Mouse (Mus musculus) hindbrain, embryonic 10.5 days (tissue): ENCODE data around the gene Trim28. TPM values are rescaled to one million over a fixed set of nuclear protein-coding genes. Genes with fewer than 3 reads are reported as not detected.
"Not testable (repeated sequence)": the region's sequence is repeated elsewhere in the genome, so short reads cannot be mapped to it uniquely, and the experiment has no call there.

Experiments
- DNase-seq: peaks from one replicate; pipeline ENCODE4 v3.0.0-alpha.2; 2017; ENCODE audit warnings: low spot score
- H3K27ac ChIP-seq: fragments of 300-500 bp; sonication (generic); 2 replicates; pipeline ENCODE4 v1.5.1; 2016; ENCODE audit warnings: mild to moderate bottlenecking, moderate library complexity
- H3K27me3 ChIP-seq: fragments of 300-500 bp; sonication (generic); 2 replicates; pipeline ENCODE4 v1.6.1; 2016; ENCODE audit warnings: mild to moderate bottlenecking; ENCODE audit not compliant: poor library complexity, insufficient read depth, severe bottlenecking
- H3K36me3 ChIP-seq: fragments of 300-500 bp; sonication (generic); 2 replicates; pipeline ENCODE4 v1.6.1; 2016; ENCODE audit warnings: mild to moderate bottlenecking, moderate library complexity
- H3K4me1 ChIP-seq: fragments of 300-500 bp; sonication (generic); replicated peaks from 2 replicates; pipeline ENCODE4 v1.6.1; 2016; ENCODE audit warnings: mild to moderate bottlenecking
- H3K4me3 ChIP-seq: fragments of 300-500 bp; sonication (generic); 2 replicates; pipeline ENCODE4 v1.5.1; 2016; ENCODE audit warnings: mild to moderate bottlenecking, moderate library complexity
- H3K9me3 ChIP-seq: fragments of 300-500 bp; sonication (generic); 2 replicates; pipeline ENCODE4 v1.6.1; 2016; ENCODE audit warnings: mild to moderate bottlenecking, moderate library complexity
- WGBS: fragments of 180-500 bp; shearing (Covaris S2); methylation state at CpG from one replicate; pipeline ENCODE4 v1.1.7; 2016; 5-methylcytosine and 5-hydroxymethylcytosine counted together
- polyA plus RNA-seq: library from polyadenylated mRNA; unstranded; fragments of >200 nt; fragmentation: Nextera tagmentation; extraction: Ambion mirVana; gene quantifications from 2 replicates; pipeline ENCODE4 v1.2.1, GENCODE M21; 2016

Gene Trim28
- polyA plus RNA-seq, 1 experiment from 2014 or later = 373 TPM

DNA sequence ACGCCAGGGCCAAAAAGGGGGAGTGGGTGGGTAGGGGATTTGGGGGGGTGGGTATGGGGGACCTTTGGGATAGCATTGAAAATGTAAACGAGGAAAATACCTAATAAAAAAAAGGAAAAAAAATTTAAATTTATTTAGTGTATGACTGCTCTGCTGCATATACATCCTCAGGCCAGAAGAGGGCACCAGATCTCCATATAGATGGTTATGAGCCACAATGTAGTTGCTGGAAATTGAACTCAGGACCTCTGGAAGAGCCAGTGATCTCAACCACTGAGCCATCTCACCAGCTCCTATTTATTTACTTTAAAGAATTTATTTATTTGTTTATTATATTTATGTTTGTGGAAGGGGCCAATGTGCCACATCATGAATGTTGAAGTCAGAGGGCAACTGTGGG, 64.5 kb downstream of the Trim28 start:
- H3K27me3 ChIP-seq, H3K4me1 ChIP-seq, H3K36me3 ChIP-seq, H3K4me3 ChIP-seq, H3K27ac ChIP-seq, DNase-seq: not testable (repeated sequence)
- 59% methylated on average over 2 of the region's 2 CpGs for WGBS
- peaks cover 14% of the 10 kb centered on the region; the same call in 1 of the 2 replicates for H3K9me3 ChIP-seq

- H3K27me3 ChIP-seq = no peaks in the 10 kb centered on the region
- H3K4me1 ChIP-seq = no peaks in the 10 kb centered on the region
- 54% methylated on average over 5 of the region's 5 CpGs for WGBS
These were observed 73.4 kb downstream of the Trim28 start for GRCm38 (mm10) chr7:13072293-13072692.

More at GRCm38 (mm10) chr7:13072293-13072692, 73.4 kb downstream of the Trim28 start:
- Histone ChIP-seq H3K36me3 (no peaks in the 10 kb centered on the region), H3K4me3 (no peak overlapping the region), H3K27ac (no peak overlapping the region), H3K9me3 (no peaks in the 10 kb centered on the region)
- no peak for DNase-seq

Other genes starting within 250 kb of the Trim28 start
- 10.8 and 12.0 TPM in 2 replicates for gene Zscan18, start 195.5 kb upstream of the Trim28 start, polyA plus RNA-seq
- gene Zfp329, start 180.3 kb upstream of the Trim28 start, polyA plus RNA-seq = 14.1 and 15.8 TPM in 2 replicates
- 26.7 and 26.9 TPM in 2 replicates for gene Zfp110, start 164.4 kb upstream of the Trim28 start, polyA plus RNA-seq
- 4.7 and 4.9 TPM in 2 replicates for gene Zfp128, start 117.9 kb upstream of the Trim28 start, polyA plus RNA-seq
- 14.8 and 18.4 TPM in 2 replicates for gene Zscan22, start 101.3 kb upstream of the Trim28 start, polyA plus RNA-seq
- gene Rps5, start 76.8 kb upstream of the Trim28 start, polyA plus RNA-seq = 868 and 1,033 TPM in 2 replicates
- 0.62 and 0.77 TPM in 2 replicates for gene Rnf225, start 71.7 kb upstream of the Trim28 start, polyA plus RNA-seq
- 11.8 and 12.7 TPM in 2 replicates for gene Zfp324, start 33.3 kb upstream of the Trim28 start, polyA plus RNA-seq
- 16.6 and 17.0 TPM in 2 replicates for gene Zfp446, start 21.3 kb upstream of the Trim28 start, polyA plus RNA-seq
- 0.11 and 0.26 TPM in 2 replicates for gene Slc27a5, start 922 bp upstream of the Trim28 start, polyA plus RNA-seq
- gene Zbtb45, start 10.9 kb downstream of the Trim28 start, polyA plus RNA-seq = 31.3 and 34.4 TPM in 2 replicates
- 113 and 144 TPM in 2 replicates for gene Chmp2a, start 35.7 kb downstream of the Trim28 start, polyA plus RNA-seq
- gene Ube2m, start 39.2 kb downstream of the Trim28 start, polyA plus RNA-seq = 126 and 157 TPM in 2 replicates
- 2.8 and 4.4 TPM in 2 replicates for gene Mzf1, start 55.6 kb downstream of the Trim28 start, polyA plus RNA-seq
- gene Vmn1r85, start 96.1 kb downstream of the Trim28 start, polyA plus RNA-seq = not detected in 2 replicates
- gene Vmn1r86, start 120.8 kb downstream of the Trim28 start, polyA plus RNA-seq = not detected in 2 replicates
- gene Vmn1r87, start 141.0 kb downstream of the Trim28 start, polyA plus RNA-seq = not detected in 2 replicates
- not detected in 2 replicates for gene Vmn1r88, start 160.5 kb downstream of the Trim28 start, polyA plus RNA-seq
- gene Vmn1r89, start 213.9 kb downstream of the Trim28 start, polyA plus RNA-seq = not detected in 2 replicates